Mouse (Mus musculus) spleen, postnatal 14 days (tissue): ENCODE results near the gene Cox6b2.
A peak's percentile ranks its signal among the peaks of the same experiment; 100 is the strongest.

Source experiments
- DNase-seq, 2 experiments: peaks; one replicate each; pipeline ENCODE4 v3.0.0; 2021 to 2022; ENCODE audit warnings: low spot score in 2 of 2

Gene Cox6b2

DNA sequence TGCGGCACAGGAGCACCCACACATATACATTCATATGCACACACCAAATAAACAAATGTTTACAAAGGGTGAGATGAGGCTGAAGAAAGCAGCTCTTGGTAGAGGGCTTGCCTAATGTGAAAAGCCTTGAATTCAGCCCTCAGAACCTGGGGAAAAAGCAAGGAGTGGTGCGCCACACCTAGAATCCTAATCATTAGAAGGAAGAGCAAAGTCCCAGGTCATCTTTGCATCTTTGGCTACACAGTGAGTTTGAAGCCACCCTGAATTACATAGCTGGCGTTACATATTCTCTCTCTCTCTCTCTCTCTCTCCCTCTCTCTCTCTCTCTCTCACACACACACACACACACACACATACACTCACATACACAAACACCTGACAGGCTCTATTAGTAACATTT, 33.6 kb downstream of the Cox6b2 start:
- no peak for DNase-seq

DNA sequence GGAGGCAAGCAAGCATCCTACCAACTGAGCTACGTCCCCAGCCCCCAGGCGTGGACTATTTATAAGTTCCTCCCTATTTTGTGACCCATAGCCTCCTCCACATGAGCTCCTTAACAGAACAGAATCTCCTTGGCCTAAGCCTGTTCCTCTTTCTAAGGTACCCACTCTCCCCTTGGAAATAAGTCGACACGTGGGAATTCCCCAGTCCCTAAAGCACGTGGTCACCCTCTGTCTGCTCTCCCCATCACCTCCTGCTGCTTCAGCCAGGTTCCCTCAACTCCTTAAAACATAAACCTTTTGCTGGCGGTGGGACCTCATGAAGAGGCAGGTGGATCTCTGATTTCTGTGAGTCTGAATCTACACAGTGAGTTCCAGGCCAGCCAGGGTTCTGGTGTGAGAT, 35.9 kb downstream of the Cox6b2 start:
- DNase-seq: no peak

- no peak for DNase-seq
Observed at GRCm38 (mm10) chr7:4712594-4712993, 40.3 kb downstream of the Cox6b2 start.

DNA sequence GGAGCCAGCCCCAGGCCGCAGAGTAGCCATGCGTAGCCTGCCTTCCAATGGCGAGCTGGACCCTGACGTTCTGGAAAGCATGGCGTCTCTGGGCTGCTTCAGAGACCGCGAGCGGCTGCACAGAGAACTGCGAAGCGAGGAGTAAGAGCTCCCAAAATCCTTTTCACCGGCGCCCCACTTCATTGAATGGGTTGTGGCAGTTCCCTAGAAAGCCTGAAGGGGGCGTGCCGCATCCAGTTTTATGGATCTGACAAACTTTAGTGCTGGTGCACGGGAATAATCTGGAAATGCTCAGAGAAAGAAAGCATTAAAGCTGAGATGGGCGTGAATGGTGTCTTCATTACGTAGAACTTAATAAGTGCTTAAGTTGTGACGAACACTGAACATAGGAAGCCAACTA, 47.8 kb downstream of the Cox6b2 start:
- DNase-seq: peak in 1 of 2 experiments; percentile 43

GRCm38 (mm10) chr7:4703195-4703594, 49.7 kb downstream of the Cox6b2 start:
- DNase-seq: no peak

DNA sequence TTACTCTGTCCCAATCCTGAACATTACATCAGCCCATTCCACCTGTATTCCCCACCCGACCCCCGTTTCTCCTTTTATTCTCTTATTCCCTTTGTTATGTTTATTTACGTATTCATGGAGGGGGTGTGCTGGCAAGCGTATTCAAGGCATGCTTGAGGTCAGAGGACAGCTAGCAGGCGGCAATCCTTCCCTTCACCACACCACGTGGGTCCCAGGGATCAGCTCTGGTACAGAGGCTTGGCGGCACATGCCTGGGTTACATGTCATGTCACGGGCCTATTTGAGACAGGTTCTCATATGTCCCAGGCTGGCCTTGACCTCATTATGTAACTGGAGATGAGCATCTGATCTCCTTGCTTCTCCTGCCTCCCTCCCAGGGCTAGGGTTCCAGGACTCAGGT, 50.6 kb downstream of the Cox6b2 start:
- DNase-seq: no peak
